Mouse (Mus musculus): ENCODE results near the gene Gm49366.
A peak's percentile ranks its signal among the peaks of the same experiment; 100 is the strongest.
"Not testable (repeated sequence)": the region's sequence is repeated elsewhere in the genome, so short reads cannot be mapped to it uniquely, and the experiment has no call there.

The Gm49366 gene

DNA sequence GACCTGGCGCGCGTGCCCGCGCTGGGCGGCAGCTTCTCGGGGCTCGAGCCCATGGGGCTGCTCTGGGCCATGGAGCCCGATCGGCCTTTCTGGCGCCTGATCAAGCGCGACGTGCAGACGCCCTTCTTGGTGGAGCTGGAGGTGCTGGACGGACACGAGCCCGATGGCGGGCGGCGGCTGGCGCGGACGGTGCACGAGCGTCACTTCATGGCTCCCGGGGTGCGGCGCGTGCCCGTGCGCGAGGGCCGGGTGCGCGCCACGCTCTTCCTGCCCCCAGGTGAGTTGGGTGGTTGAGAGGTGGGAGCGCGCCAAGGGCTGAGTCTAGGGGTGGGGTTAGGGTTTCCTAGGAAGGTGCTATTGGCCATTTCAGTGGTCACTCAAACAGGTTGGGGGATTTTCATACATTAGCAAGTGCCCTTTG, at the start of gene Gm49366:
TSS of gene Gm49366 (plus strand) at position 245 of the 421 bp plus-strand sequence.
- not testable (repeated sequence) for DNase-seq (ENCODE audit: low read depth)

DNA sequence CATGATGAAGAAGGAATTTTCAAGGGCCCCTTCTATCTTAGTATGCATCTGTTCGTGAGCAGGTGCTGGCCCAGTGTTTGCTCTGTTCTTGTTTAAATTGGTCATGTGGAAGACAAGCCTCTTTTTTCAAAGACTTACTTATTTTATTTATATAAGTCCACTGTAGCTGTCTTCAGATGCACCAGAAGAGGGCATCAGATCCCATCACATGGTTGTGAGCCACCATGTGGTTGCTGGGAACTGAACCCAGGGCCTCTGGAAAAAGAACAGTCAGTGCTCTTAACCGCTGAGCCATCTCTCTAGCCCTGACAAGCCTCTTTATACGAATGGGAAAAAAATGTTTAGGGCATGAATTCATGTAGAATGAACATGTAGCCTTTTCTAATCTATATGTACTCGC, 49.4 kb upstream of the Gm49366 start:
- DNase-seq (ENCODE audit: low read depth): no peak

DNA sequence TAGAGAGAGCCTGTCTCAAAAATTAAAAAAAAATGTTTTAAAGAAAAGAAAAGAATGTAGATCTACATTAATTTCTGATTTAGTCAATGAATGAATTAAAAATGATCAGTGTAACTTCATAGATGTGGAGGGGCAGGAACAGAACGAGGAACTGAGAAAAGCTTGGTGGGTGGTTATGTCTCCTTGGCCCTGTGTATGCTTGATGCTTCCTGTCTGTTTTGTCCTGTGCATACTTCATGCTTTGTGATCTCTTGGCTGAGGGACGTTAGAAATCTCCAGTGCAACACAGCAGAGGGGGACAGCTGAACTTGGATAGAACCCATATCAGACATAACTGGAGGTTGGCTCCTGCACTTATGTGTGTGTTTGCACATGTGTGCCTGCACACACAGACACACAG, 41.5 kb upstream of the Gm49366 start:
- DNase-seq (ENCODE audit: low read depth): no peak

DNA sequence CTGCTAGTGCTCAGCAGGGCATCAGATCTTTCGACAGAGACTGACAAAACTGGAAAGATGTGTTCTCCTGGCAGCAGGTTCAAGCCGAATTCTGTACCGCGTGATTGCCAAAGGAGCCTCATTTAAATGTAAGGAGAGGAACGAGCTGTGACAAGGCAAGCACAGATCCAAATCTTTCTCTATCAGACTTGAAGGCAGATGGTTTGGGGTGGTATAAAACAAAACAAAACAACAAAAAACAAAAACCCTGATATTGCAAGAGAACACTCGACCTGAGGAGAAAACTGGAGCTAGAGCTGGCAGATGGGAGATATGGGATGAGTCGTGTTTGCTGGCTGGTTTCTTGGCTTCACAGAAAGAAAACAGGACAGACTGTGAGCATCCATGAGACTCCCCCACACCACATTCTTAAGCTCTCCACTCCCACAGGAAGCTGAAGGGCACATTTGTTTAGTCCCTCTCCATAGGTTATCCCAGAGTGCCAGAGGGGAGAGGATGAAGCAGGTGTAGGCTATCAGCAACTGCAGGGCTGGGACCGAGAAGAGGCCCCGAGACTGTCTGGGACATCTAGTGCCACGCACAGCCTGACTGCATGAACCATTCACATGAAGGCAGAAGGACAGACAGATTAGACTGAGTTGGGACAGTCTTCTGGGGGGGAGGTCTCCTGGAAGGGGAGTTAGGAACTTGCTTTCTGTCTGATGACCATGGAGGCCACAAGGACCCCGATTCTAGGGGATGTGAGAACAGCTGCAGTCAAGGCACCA, 40.2 kb upstream of the Gm49366 start:
- DNase-seq (ENCODE audit: low read depth): no peak

DNA sequence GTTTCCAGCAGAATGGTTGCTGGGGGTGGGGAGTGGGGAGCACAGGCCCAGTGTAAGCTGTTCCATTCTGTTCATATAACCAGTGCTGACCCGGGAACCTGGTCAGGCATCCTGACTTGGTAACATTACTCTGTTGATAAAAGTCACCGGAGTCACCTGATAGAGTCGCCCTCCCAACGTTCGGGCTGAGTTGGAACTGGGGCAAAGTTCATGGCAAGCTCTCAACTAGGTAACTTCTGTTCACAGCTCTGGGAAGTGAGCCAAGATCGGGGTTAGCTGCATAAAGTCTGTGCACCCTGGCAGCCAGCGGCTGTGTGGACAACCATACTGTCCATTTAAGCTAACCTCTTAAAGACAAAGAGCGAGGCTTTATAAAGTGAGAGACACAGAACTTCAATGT, 39.5 kb upstream of the Gm49366 start:
- not testable (repeated sequence) for DNase-seq (ENCODE audit: low read depth)

DNA sequence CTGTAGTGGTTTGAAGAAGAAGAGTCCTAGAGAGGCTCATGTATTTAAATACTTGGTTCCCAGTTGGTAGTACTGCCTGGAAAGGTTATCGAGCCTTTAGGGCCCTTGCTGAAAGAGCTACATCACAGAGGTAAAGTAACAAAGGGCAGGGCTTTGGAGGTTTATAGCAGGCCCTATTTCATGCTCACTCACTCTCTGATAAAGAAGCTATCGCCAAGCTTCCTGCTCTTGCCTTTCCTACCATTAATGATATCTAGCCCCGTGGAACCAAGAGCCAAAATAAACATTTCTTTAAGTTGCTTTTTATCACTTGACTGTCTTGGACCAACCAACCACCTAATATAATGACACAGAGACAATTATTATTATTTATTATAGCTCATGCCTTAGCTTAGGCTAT, 38.3 kb upstream of the Gm49366 start:
- no peak for DNase-seq (ENCODE audit: low read depth)

DNA sequence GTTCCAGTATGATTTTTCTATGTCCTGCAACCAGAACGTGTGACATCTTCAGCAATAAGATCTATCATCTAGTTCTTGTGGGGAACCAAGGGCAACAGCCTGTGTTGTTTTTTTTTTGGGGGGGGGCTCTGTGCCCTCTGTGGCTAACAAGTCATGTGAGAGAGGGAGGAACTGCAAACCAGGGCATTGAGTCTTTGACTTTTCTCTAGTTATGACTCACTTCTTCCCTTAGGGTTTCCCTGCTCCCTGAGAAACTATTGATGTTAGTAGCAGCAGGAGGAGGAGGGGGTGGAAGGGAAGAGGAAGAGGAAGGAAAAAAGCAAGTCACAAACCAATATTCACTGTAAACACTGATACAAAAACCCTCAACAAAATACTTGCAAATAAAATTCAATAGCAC, 34.9 kb upstream of the Gm49366 start:
- no peak for DNase-seq (ENCODE audit: low read depth)

DNA sequence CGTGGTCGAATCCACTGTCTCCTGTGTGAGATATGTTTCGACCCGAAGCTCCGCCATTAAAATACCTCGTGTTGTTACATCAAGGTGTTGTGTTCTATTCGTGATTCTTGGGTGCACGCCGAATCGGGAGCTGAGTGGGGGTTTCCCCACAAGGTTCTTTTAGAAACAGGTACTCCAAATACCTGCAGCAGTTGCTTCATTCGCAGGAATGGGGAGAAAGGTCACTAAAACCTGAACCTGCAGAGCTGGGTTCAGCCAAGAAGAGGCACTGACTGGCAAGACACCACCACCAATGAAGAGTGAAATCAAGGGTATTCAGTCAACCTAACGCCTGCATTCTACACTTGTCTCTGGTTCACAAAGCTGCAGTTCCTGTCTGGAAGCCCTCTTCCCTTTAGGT, 30.5 kb upstream of the Gm49366 start:
- DNase-seq (ENCODE audit: low read depth): no peak

DNA sequence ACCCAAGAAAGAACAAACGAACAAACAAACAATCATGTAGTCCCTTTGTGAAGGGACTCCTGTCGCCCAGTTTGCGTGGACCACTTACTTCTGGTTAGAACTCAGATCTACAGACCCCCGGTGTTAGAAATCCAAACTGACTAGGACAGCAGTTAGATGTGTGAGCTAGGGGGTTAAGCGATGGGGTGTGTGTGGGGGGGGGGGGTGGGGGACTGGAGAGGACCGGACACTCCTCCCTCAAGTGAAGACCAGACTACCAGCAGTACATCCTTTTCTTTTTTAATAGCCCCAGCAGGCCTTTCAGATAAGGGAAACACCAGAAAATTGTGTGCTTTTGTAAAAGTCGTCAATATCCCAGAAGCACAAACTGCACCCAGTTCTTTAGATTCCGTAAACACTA, 30.0 kb upstream of the Gm49366 start:
- DNase-seq (ENCODE audit: low read depth): no peak

DNA sequence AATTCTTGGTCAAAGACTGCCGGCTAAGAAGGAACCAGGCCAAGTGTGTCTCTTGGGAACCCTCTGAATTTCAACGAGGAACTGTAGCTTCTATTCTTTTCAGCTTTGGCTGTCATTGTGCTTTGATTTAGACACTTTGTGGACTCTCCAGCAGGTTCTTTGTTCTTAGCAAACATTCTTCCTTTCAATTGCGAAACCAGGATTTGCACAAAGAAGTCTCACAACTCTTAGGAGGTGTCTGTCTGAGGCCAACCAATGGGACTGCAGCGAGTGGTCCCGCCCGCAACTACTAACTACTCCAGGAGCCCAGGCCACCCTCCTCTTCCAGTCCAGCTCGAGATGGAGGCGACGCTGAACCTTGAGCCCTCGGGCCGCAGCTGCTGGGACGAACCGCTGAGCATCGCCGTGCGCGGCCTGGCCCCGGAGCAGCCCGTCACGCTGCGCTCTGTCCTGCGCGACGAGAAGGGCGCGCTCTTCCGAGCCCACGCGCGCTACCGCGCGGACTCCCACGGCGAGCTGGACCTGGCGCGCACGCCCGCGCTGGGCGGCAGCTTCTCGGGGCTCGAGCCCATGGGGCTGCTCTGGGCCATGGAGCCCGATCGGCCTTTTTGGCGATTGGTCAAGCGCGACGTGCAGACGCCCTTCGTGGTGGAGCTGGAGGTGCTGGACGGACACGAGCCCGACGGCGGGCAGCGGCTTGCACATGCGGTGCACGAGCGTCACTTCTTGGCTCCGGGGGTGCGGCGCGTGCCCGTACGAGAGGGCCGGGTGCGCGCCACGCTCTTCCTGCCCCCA, 29.4 kb upstream of the Gm49366 start, which contains the start of gene Acot1:
TSS of gene Acot1 (plus strand) at position 320 of the 795 bp plus-strand sequence.
- peak; percentile 24 for DNase-seq (ENCODE audit: low read depth)

DNA sequence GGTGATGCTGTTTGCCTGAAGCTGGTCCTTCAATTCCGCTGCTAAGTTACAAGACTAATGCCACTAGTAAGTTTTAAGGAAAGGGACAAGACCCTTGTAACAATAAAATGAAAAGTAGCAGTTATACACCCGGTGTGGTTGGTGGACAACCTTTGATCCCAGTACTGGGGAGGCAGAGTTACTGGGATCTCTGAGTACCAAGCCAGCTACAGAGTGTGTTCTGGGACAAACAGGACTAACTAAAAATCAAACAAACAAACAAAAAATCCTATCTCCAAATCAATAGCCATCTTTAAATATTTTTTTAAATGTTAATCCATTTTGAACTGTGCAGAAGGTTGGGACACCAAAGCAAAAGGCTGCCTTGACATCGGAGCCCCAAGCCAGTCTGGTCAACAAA, 28.5 kb upstream of the Gm49366 start:
- no peak for DNase-seq (ENCODE audit: low read depth)

DNA sequence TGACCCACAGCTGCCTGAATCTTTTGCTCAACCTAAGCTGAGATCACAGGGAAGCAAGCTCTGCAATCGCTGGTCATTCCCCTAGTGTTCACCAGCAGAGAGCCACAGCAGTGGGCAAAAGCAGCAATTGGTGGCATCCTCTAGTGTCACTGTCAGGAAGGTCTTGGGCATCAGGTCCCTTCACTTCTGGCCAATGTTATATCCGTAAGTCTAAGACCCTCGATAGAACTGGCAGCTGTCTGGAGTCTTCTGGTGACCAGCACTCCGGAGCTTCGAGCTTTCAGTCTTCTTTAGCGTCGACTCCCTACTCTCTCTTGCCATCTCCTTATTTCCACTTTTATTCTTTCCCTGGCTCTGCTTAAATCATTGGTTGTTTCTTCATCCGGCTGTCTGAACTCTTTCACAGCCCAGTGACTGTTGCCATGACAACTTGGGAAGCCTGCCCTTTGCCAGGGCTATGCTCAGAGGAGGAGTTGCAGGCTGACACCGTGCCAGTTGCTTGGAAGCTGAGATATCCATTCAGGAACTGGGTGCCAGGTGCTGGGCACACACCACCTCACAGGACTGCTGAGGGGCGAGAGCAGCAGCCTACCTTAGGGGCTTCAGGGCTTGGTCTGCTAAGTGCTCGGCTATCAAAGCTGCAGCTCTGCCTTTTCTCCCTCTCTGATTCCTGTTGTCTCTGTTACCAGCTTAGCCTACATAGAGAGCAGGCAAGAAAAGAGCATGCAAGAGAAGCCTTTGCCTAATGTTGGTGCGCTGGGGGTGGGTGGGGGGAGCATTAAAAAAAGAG, 27.3 kb upstream of the Gm49366 start:
- DNase-seq (ENCODE audit: low read depth): no peak

DNA sequence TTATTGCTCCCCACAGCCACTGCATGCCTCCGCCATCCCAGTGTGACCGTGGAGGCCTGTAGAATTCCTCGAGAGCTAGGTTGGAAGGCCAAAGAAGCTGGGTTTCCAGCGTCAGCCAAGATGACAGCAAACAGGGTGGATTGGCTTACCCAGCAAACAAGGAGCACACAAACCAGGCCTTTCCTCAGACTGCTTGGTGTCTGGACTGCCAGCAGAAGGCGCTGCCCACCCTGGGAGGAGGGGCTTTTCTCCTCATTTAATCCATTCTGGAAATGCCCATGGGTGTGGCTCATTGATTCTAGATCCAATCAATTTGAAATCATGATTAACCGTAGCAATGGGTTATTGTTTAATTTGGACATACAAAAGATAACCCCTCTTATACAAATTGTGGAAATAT, 25.6 kb upstream of the Gm49366 start:
- DNase-seq (ENCODE audit: low read depth): no peak

DNA sequence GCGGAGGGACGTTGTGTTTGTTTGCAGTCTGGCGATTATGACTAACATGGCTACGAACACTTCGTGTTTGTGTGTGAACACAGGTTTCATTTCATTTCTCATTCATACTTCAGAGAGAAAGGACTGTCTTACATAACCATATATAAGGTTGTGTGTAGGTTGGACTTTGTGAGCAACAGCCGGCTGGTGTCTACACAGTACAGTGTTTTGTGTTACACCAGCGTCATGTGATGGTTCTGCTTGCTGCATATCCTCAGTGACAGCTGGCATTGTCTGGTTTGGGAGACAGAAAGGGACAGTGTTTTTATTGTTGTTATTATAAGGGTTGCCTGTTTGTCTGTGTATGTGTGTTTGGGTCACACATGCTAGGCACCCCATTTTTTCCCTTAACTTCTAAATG, 25.0 kb upstream of the Gm49366 start:
- no peak for DNase-seq (ENCODE audit: low read depth)

DNA sequence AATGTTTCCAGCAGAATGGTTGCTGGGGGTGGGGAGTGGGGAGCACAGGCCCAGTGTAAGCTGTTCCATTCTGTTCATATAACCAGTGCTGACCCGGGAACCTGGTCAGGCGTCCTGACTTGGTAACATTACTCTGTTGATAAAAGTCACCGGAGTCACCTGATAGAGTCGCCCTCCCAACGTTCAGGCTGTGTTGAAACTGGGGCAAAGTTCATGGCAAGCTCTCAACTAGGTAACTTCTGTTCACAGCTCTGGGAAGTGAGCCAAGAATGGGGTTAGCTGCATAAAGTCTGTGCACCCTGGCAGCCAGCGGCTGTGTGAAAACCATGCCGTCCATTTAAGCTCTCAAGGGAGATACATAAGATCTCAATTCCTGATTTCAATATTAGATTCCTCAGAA, 18.2 kb upstream of the Gm49366 start:
- DNase-seq (ENCODE audit: low read depth): not testable (repeated sequence)

DNA sequence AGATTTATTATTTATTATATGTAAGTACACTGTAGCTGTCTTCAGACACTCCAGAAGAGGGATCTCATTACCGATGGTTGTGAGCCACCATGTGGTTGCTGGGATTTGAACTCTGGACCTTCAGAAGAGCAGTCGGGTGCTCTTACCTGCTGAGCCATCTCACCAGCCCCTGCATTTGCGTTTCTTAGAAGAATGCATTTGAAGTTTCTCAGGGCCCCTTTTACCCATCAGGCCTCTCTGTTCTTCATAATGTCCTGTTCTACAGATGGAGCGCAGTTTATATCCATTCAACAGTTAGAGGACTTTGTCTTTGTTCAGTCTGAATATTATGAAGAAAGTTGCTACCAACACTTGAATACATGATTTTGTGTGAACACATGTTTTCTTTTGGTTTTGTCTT, 16.5 kb upstream of the Gm49366 start:
- not testable (repeated sequence) for DNase-seq (ENCODE audit: low read depth)

DNA sequence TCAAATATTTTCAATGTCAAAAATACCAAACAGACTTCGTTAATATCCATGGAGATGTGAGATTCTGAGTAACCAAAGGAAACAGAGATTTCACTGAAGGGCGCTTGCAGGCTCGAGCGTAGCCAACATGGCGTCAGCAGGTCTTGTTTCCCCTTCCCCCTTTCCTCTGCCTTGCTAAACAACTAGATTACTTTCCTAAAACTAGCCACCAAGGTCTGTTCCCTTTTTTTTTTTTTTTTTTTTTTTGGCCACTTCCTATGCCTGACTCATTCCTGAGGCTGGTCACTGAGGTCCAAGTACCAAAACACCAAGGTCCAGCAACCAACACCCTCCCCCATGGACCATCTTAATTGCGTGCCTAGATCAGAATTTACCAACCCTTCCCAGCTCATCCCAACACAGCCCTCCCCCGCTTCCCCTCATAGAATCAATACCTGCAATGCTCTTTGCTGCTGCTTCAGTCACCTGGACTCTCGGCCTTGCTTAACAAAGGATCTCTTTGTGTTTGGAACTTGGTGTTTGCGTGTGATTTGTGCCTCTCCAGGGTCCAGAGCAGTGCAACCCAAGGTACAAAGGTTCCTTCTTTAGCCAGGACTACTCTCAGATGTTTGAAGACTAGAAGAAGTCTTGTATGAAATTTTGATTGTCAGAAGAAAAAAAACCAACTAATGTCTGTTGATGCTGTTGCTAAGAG, 15.5 kb upstream of the Gm49366 start:
- DNase-seq (ENCODE audit: low read depth): no peak

DNA sequence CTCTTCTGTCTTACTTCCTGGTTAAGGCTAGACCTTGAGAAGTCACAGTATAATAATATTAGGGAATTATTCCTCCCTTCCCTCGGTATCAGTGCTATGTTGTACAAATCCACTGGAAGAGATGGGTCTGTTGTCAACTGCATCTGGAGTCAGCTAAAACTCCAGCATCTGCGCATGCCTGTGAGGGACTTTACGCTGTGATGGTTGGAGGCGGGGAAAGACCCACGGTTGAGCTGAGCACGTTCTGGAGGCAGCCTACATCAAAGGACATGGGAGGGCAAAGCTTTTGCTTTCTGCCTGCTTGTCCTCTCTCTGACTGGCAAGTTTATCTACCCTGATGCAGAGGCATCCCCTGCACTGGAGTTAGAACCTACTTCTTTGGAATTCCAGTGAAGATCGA, 12.8 kb upstream of the Gm49366 start:
- no peak for DNase-seq (ENCODE audit: low read depth)

DNA sequence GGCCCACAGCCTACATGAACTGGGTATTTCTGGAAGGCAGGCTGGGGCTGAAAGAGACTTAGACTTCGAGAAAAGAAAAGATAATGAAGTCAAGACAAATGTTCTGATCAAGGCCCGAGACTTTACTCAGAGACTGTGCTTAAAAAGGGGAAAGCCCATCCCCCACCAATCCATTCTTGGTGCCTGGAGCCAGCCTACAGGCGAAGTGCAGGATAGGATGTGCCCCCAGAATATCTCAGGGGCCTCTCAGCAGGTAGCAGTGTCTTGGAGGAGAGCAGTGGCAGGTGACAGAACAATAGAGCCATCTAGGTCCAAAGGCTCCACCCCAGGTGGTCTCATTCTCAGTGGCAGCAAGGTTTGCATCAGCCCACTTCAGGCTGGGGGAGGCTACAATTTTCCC, 10.4 kb upstream of the Gm49366 start:
- not testable (repeated sequence) for DNase-seq (ENCODE audit: low read depth)

DNA sequence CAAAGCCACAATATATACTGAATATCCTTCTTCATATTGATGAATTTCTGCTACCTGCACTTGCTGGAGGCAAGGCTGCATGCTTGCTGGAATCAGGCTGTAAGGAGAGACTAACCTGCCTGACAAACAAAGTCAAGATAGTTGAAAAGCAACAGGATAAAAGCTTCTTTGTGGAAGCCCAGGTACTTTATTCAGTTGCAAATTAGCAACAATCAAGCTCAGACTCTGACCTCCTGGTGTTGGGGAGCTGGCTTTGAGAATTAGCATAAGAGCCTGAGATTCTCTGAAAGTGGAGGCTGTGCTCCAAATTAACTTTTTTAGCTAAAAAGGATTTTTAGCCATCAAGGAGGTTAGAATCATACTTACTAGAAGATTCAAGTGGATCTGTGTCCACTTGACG, 9.7 kb upstream of the Gm49366 start:
- not testable (repeated sequence) for DNase-seq (ENCODE audit: low read depth)

DNA sequence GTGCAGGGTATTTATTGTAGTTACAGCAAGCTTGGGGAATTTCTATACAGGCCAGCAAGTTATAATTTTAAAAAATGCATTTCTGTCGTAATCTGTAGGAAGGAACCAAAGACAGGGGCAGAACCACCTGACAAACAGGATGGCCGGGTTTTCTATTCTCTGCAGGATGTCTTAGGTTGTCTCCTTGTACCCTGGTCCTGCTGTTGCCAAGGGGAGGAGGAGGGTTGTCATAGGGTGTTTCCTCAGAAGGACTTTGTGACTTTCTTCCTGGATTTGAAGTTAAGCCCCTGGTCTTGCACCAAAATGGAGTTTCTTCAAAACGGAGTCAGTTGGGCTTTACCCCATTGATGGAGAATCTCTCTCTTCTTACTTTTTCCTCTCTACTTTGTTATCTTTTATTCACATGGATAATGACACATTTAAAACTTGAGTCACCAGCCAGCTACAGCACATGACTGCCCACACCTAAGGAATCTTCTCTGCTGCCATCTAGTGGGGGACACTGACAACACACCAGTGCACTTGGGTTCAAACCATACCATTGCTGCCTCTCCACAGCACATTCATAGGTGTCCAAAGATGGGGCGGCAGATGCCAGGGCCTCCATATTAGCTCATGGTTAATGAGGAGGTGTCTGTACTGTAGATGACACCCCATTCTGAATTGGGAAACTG, 7.9 kb upstream of the Gm49366 start:
- DNase-seq (ENCODE audit: low read depth): peak; percentile 87

Data from naive thymus-derived CD4-positive, alpha-beta T cell, adult 2 months (primary cell).